In the genomic region with DNA sequence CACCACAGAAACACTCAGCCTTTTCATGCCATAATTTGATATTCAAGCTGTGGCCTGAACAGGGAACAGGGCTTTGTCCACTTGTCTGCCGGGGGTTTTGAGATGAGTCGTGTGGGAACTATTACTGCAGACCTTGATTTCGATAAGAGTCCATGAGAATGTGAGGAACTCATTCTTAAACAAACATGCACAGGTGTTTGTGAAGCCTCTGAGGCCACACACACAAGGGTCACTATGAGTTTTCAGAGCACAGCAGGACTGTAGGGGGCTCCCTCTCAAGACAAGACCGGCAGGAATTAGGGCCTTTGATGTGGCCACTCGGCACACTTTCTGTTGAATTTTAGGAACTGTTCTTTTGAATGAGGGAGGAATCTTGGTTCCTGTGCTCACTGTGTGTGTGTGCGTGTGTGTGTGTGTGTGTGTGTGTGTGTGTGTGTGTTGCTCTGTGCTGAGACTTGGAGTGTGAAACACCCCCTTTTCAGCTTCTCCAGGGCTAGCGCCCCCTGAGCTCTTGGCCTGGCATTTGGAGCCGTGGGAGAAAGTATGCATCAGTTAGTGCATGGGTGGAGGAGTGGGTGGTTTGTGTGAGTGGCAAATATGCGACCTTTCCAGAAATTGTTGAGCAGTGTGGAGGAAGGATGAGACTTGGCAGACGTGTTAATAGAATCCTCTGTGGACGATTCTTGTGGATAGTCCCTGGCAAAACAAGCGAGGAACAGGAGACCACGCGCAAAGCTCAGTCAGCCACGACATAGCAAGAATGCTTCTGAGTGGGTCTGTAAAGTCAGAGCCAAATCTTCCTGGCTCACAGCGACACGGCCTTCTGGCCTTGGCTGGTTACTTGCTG, we compare ENCODE assay signal across 8 mouse cellular contexts. TPM values are rescaled to one million over a fixed set of nuclear protein-coding genes. Genes with fewer than 3 reads are reported as not detected.
DNase-seq lines count a peak whose midpoint lies in the region; ATAC-seq and TF ChIP-seq lines count a peak whose summit lies in the region.

No protein-coding gene starts in this region.

- 0 out of 2 replicates have a peak overlapping the region, but pooled peaks have one; percentile 8 for H3K9ac ChIP-seq in limb, embryonic 13.5 days
- H3K9ac ChIP-seq in intestine, embryonic 16.5 days (ENCODE audit: low read depth, low read length) = 0 out of 2 replicates have a peak overlapping the region, but pooled peaks have one; percentile 7
- H3K9ac ChIP-seq in midbrain, postnatal 0 days (replicated peaks; ENCODE audit: low read length, poor library complexity, severe bottlenecking) = no peak overlapping the region; the same call in 1 of the 2 replicates

- H3K27me3 ChIP-seq in limb, embryonic 13.5 days = no peaks in the 10 kb centered on the region
- no peaks in the 10 kb centered on the region for H3K27me3 ChIP-seq in limb, embryonic 10.5 days (ENCODE audit: low read depth, poor library complexity, severe bottlenecking)
- H3K27me3 ChIP-seq in intestine, embryonic 16.5 days (replicated peaks; ENCODE audit: control insufficient read depth, insufficient read depth, low read length) = no peaks in the 10 kb centered on the region
- H3K27me3 ChIP-seq in midbrain, postnatal 0 days (ENCODE audit: insufficient read depth, low read length) = no peaks in the 10 kb centered on the region

- peaks cover 12% of the 10 kb centered on the region for H3K4me1 ChIP-seq in limb, embryonic 13.5 days
- peaks cover 14% of the 10 kb centered on the region for H3K4me1 ChIP-seq in limb, embryonic 10.5 days
- peaks cover 36% of the 10 kb centered on the region for H3K4me1 ChIP-seq in intestine, embryonic 16.5 days (ENCODE audit: control insufficient read depth, insufficient read depth, low read length)
- peaks cover 10% of the 10 kb centered on the region; the same call in 1 of the 2 replicates for H3K4me1 ChIP-seq in midbrain, postnatal 0 days (ENCODE audit: insufficient read depth, low read length)

- H3K4me2 ChIP-seq in limb, embryonic 13.5 days (replicated peaks) = no peak overlapping the region
- no peak overlapping the region for H3K4me2 ChIP-seq in intestine, embryonic 16.5 days (ENCODE audit: low read depth, low read length)
- H3K4me2 ChIP-seq in midbrain, postnatal 0 days (ENCODE audit: low read depth, low read length, poor library complexity, severe bottlenecking) = no peak overlapping the region

- 82% methylated on average over 17 of the region's 17 CpGs for WGBS in limb, embryonic 13.5 days
- WGBS in limb, embryonic 10.5 days = 89% methylated on average over 17 of the region's 17 CpGs
- 63% methylated on average over 17 of the region's 17 CpGs for WGBS in intestine, embryonic 16.5 days
- WGBS in midbrain, postnatal 0 days = 54% methylated on average over 17 of the region's 17 CpGs

- H3K27ac ChIP-seq in limb, embryonic 13.5 days = no peak overlapping the region
- no peak overlapping the region for H3K27ac ChIP-seq in limb, embryonic 10.5 days
- peak overlapping the region; percentile 14; the same call in 1 of the 2 replicates for H3K27ac ChIP-seq in intestine, embryonic 16.5 days (ENCODE audit: low read length)
- H3K27ac ChIP-seq in midbrain, postnatal 0 days (ENCODE audit: low read depth, low read length) = no peak overlapping the region

- no peak overlapping the region for H3K4me3 ChIP-seq in limb, embryonic 13.5 days
- no peak overlapping the region for H3K4me3 ChIP-seq in limb, embryonic 10.5 days
- H3K4me3 ChIP-seq in intestine, embryonic 16.5 days (ENCODE audit: low read length) = no peak overlapping the region
- no peak overlapping the region for H3K4me3 ChIP-seq in midbrain, postnatal 0 days (ENCODE audit: low read depth, low read length)

- TF ChIP-seq CTCF in midbrain, postnatal 0 days (IDR thresholded peaks at IDR 0.05) = peak; percentile 33; the same call in 1 of the 2 replicates

- no peaks in the 10 kb centered on the region for H3K9me3 ChIP-seq in limb, embryonic 13.5 days
- no peaks in the 10 kb centered on the region for H3K9me3 ChIP-seq in limb, embryonic 10.5 days (replicated peaks)
- no peaks in the 10 kb centered on the region for H3K9me3 ChIP-seq in intestine, embryonic 16.5 days (ENCODE audit: control insufficient read depth, low read length)
- no peaks in the 10 kb centered on the region for H3K9me3 ChIP-seq in midbrain, postnatal 0 days (ENCODE audit: low read length)

- peaks cover 51% of the 10 kb centered on the region for H3K36me3 ChIP-seq in limb, embryonic 13.5 days
- H3K36me3 ChIP-seq in limb, embryonic 10.5 days = peaks cover 70% of the 10 kb centered on the region
- H3K36me3 ChIP-seq in intestine, embryonic 16.5 days (ENCODE audit: control insufficient read depth, insufficient read depth, low read length) = peaks cover 8% of the 10 kb centered on the region
- 0 out of 2 replicates have a peak, but pooled peaks cover under 1% of the 10 kb centered on the region for H3K36me3 ChIP-seq in midbrain, postnatal 0 days (ENCODE audit: insufficient read depth, low read length)

- DNase-seq in adrenal gland, adult 2 months = peak; percentile 35
- DNase-seq in adrenal gland, postnatal 4 days (ENCODE audit: low spot score in 2 of 2) = no peak
- no peak for DNase-seq in limb, embryonic 10.5 days (ENCODE audit: low spot score)
- DNase-seq in midbrain, postnatal 0 days (ENCODE audit: low spot score) = peak; percentile 30
- DNase-seq in urinary bladder, adult 2 months (ENCODE audit: low spot score) = no peak
- DNase-seq in ovary, adult 18-20 months (ENCODE audit: low spot score) = no peak

- no peak for ATAC-seq in limb, embryonic 13.5 days (ENCODE audit: low FRiP score, low read depth)
- ATAC-seq in intestine, embryonic 16.5 days = no peak
- ATAC-seq in midbrain, postnatal 0 days (ENCODE audit: low FRiP score) = 0 out of 2 replicates have a peak, but pooled peaks have one; percentile 32

RNA-seq across cellular contexts. Expression of a gene that starts 5.2 kb away (rescaled TPM):
- total RNA-seq in adrenal gland, adult 2 months (2021) = 10 to 100 TPM; 11.4 to 23.2 TPM
- 19.6 and 23.4 TPM in 2 replicates for polyA plus RNA-seq in adrenal gland, adult 2 months (2012; rRNA removed)
- 10 to 100 TPM; 37.6 to 37.8 TPM for total RNA-seq in adrenal gland, postnatal 4 days (2021)
- polyA plus RNA-seq in limb, embryonic 13.5 days (2015; fragmentation: Nextera tagmentation; extraction: Ambion mirVana) = 45.6 and 45.8 TPM in 2 replicates
- polyA plus RNA-seq in limb, embryonic 10.5 days (2016; fragmentation: Nextera tagmentation; extraction: Ambion mirVana) = 41.8 and 52.4 TPM in 2 replicates
- 28.2 and 29.6 TPM in 2 replicates for polyA plus RNA-seq in intestine, embryonic 16.5 days (2015; fragmentation: Nextera tagmentation; extraction: Ambion mirVana)
- 43.5 and 58.5 TPM in 2 replicates for total RNA-seq in midbrain, postnatal 0 days (2014; rRNA removed)
- polyA plus RNA-seq in midbrain, postnatal 0 days (2015; fragmentation: Nextera tagmentation; extraction: Ambion mirVana) = 23.6 and 27.9 TPM in 2 replicates
- 33.5 and 36.7 TPM in 2 replicates for polyA plus RNA-seq in urinary bladder, adult 2 months (2012; rRNA removed)

RNA-seq across cellular contexts. Expression of a gene that starts 35.4 kb away (rescaled TPM):
- total RNA-seq in adrenal gland, adult 2 months (2021) = 10 to 100 TPM in 1 of 2 experiments, 1 to 10 TPM in 1; 7.6 to 12.4 TPM
- polyA plus RNA-seq in adrenal gland, adult 2 months (2012; rRNA removed) = 8.1 and 8.2 TPM in 2 replicates
- total RNA-seq in adrenal gland, postnatal 4 days (2021) = 10 to 100 TPM; 12.4 to 15.4 TPM
- 6.0 and 6.1 TPM in 2 replicates for polyA plus RNA-seq in limb, embryonic 13.5 days (2015; fragmentation: Nextera tagmentation; extraction: Ambion mirVana)
- 4.0 and 5.3 TPM in 2 replicates for polyA plus RNA-seq in limb, embryonic 10.5 days (2016; fragmentation: Nextera tagmentation; extraction: Ambion mirVana)
- 14.8 and 19.7 TPM in 2 replicates for polyA plus RNA-seq in intestine, embryonic 16.5 days (2015; fragmentation: Nextera tagmentation; extraction: Ambion mirVana)
- 101 and 103 TPM in 2 replicates for total RNA-seq in midbrain, postnatal 0 days (2014; rRNA removed)
- polyA plus RNA-seq in midbrain, postnatal 0 days (2015; fragmentation: Nextera tagmentation; extraction: Ambion mirVana) = 13.3 and 14.4 TPM in 2 replicates
- 62.9 and 73.1 TPM in 2 replicates for polyA plus RNA-seq in urinary bladder, adult 2 months (2012; rRNA removed)

RNA-seq across cellular contexts. Expression of a gene that starts 46.5 kb away (rescaled TPM):
- 100 to 1,000 TPM; 376 to 618 TPM for total RNA-seq in adrenal gland, adult 2 months (2021)
- 500 and 520 TPM in 2 replicates for polyA plus RNA-seq in adrenal gland, adult 2 months (2012; rRNA removed)
- total RNA-seq in adrenal gland, postnatal 4 days (2021) = 100 to 1,000 TPM; 927 to 955 TPM
- 1,057 and 1,068 TPM in 2 replicates for polyA plus RNA-seq in limb, embryonic 13.5 days (2015; fragmentation: Nextera tagmentation; extraction: Ambion mirVana)
- 1,077 and 1,189 TPM in 2 replicates for polyA plus RNA-seq in limb, embryonic 10.5 days (2016; fragmentation: Nextera tagmentation; extraction: Ambion mirVana)
- polyA plus RNA-seq in intestine, embryonic 16.5 days (2015; fragmentation: Nextera tagmentation; extraction: Ambion mirVana) = 1,018 and 1,133 TPM in 2 replicates
- 511 and 632 TPM in 2 replicates for total RNA-seq in midbrain, postnatal 0 days (2014; rRNA removed)
- polyA plus RNA-seq in midbrain, postnatal 0 days (2015; fragmentation: Nextera tagmentation; extraction: Ambion mirVana) = 500 and 515 TPM in 2 replicates
- polyA plus RNA-seq in urinary bladder, adult 2 months (2012; rRNA removed) = 1,075 and 1,270 TPM in 2 replicates

RNA-seq across cellular contexts. Expression of a gene that starts 47.0 kb away (rescaled TPM):
- total RNA-seq in adrenal gland, adult 2 months (2021) = 10 to 100 TPM; 24.4 to 47.8 TPM
- 86.9 and 119 TPM in 2 replicates for polyA plus RNA-seq in adrenal gland, adult 2 months (2012; rRNA removed)
- 10 to 100 TPM; 26.4 to 27.6 TPM for total RNA-seq in adrenal gland, postnatal 4 days (2021)
- 5.5 and 5.6 TPM in 2 replicates for polyA plus RNA-seq in limb, embryonic 13.5 days (2015; fragmentation: Nextera tagmentation; extraction: Ambion mirVana)
- polyA plus RNA-seq in limb, embryonic 10.5 days (2016; fragmentation: Nextera tagmentation; extraction: Ambion mirVana) = 1.4 and 3.2 TPM in 2 replicates
- 15.2 and 16.0 TPM in 2 replicates for polyA plus RNA-seq in intestine, embryonic 16.5 days (2015; fragmentation: Nextera tagmentation; extraction: Ambion mirVana)
- total RNA-seq in midbrain, postnatal 0 days (2014; rRNA removed) = 162 and 220 TPM in 2 replicates
- 81.5 and 88.5 TPM in 2 replicates for polyA plus RNA-seq in midbrain, postnatal 0 days (2015; fragmentation: Nextera tagmentation; extraction: Ambion mirVana)
- 54.2 and 62.1 TPM in 2 replicates for polyA plus RNA-seq in urinary bladder, adult 2 months (2012; rRNA removed)

Comparison
In these comparisons a context has a peak if more than half of its experiments do, and no peak if none do; other contexts are left out.
1. DNase-seq: peak in adrenal gland, adult 2 months (single experiment) and midbrain, postnatal 0 days (single experiment); none in adrenal gland, postnatal 4 days (0 of 2), limb, embryonic 10.5 days (single experiment), urinary bladder, adult 2 months (single experiment) and ovary, adult 18-20 months (single experiment).